Mouse (Mus musculus): ENCODE results near the gene Nobox. TPM values are rescaled to one million over a fixed set of nuclear protein-coding genes. Genes with fewer than 3 reads are reported as not detected.
A peak's percentile ranks its signal among the peaks of the same experiment; 100 is the strongest.

Gene Nobox
- polyA plus RNA-seq (2015; fragmentation: Nextera tagmentation; extraction: Ambion mirVana) = 0.06 TPM in 1 of 2 replicates, not detected in the other

DNA sequence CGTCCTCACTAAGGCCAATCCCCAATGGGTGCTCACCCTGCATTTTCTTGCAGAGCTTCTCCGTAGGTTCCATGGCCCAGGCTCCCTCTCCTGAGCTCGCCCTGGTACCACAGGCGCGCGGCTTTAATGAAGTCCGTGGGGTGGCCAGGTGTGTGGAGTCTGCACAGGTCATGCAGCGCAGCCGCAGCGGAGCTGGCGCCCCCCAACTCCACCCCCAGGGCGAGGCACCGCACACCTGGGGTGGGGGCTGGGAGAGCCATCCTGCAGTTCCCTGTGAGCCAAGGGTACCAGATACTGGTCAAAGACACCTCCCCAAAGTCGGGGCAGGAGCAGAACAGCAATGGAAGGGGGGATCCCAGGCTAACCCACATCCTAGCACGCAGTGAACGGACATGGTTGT is at the start of gene Nobox:
Nobox (minus strand) TSS at position 101 of the 400 bp plus-strand sequence.
- H3K27ac ChIP-seq = no peak within 1 kb of the TSS
- peak; percentile 35; the same call in 1 of the 2 replicates for ATAC-seq (ENCODE audit: insufficient read depth, low FRiP score, low read depth)

GRCm38 (mm10) chr6:43354562-43355241 is 45.3 kb upstream of the Nobox start:
- no peak for ATAC-seq (ENCODE audit: insufficient read depth, low FRiP score, low read depth)
- no peaks in the 10 kb centered on the region for H3K36me3 ChIP-seq
- WGBS = 73% methylated on average over 9 of the region's 9 CpGs
- no peaks in the 10 kb centered on the region for H3K9me3 ChIP-seq
- H3K4me1 ChIP-seq = no peaks in the 10 kb centered on the region
- no peak overlapping the region for H3K4me3 ChIP-seq (replicated peaks)
- no peak overlapping the region for H3K9ac ChIP-seq
- H3K27me3 ChIP-seq (replicated peaks) = no peaks in the 10 kb centered on the region
- H3K27ac ChIP-seq = no peak overlapping the region
- H3K4me2 ChIP-seq = no peak overlapping the region

More for the DNA sequence above, at the start of gene Nobox:
- Histone ChIP-seq H3K9me3 (no peaks in the 10 kb centered on the region), H3K36me3 (no peaks in the 10 kb centered on the region), H3K4me2 (no peak within 1 kb of the TSS), H3K4me1 (no peaks in the 10 kb centered on the region), H3K4me3 (replicated peaks) (no peak within 1 kb of the TSS), H3K27me3 (replicated peaks) (no peaks in the 10 kb centered on the region), H3K9ac (no peak within 1 kb of the TSS)
- WGBS = 69% methylated on average over 16 of the region's 16 CpGs

GRCm38 (mm10) chr6:43353446-43353845 is 44.1 kb upstream of the Nobox start:
- no peak overlapping the region for H3K4me2 ChIP-seq
- no peak overlapping the region for H3K27ac ChIP-seq
- H3K4me1 ChIP-seq = no peaks in the 10 kb centered on the region
- H3K9me3 ChIP-seq = no peaks in the 10 kb centered on the region
- no peak overlapping the region for H3K4me3 ChIP-seq (replicated peaks)
- no peaks in the 10 kb centered on the region for H3K36me3 ChIP-seq
- no peak for ATAC-seq (ENCODE audit: insufficient read depth, low FRiP score, low read depth)
- WGBS = 89% methylated on average over 4 of the region's 4 CpGs
- H3K9ac ChIP-seq = no peak overlapping the region
- no peaks in the 10 kb centered on the region for H3K27me3 ChIP-seq (replicated peaks)

GRCm38 (mm10) chr6:43349083-43349482 is 39.7 kb upstream of the Nobox start:
- Histone ChIP-seq H3K27me3 (replicated peaks) (no peaks in the 10 kb centered on the region), H3K36me3 (no peaks in the 10 kb centered on the region), H3K9ac (no peak overlapping the region), H3K4me3 (replicated peaks) (no peak overlapping the region), H3K9me3 (no peaks in the 10 kb centered on the region), H3K4me2 (no peak overlapping the region), H3K27ac (no peak overlapping the region), H3K4me1 (no peaks in the 10 kb centered on the region)
- no peak for ATAC-seq (ENCODE audit: insufficient read depth, low FRiP score, low read depth)
- 61% methylated on average over 4 of the region's 4 CpGs for WGBS

- 94% methylated on average over 1 of the region's 1 CpGs for WGBS
- H3K27me3 ChIP-seq (replicated peaks) = no peaks in the 10 kb centered on the region
- no peak overlapping the region for H3K27ac ChIP-seq
- no peaks in the 10 kb centered on the region for H3K36me3 ChIP-seq
- no peak overlapping the region for H3K4me3 ChIP-seq (replicated peaks)
- ATAC-seq (ENCODE audit: insufficient read depth, low FRiP score, low read depth) = no peak
- H3K9me3 ChIP-seq = no peaks in the 10 kb centered on the region
- no peak overlapping the region for H3K4me2 ChIP-seq
- no peak overlapping the region for H3K9ac ChIP-seq
- H3K4me1 ChIP-seq = no peaks in the 10 kb centered on the region
These were observed 38.3 kb upstream of the Nobox start for GRCm38 (mm10) chr6:43347637-43348036.

- no peaks in the 10 kb centered on the region for H3K27me3 ChIP-seq (replicated peaks)
- H3K9ac ChIP-seq = no peak overlapping the region
- WGBS = 67% methylated on average over 1 of the region's 1 CpGs
- no peaks in the 10 kb centered on the region for H3K4me1 ChIP-seq
- no peak for ATAC-seq (ENCODE audit: insufficient read depth, low FRiP score, low read depth)
- no peaks in the 10 kb centered on the region for H3K36me3 ChIP-seq
- H3K9me3 ChIP-seq = no peaks in the 10 kb centered on the region
- H3K4me3 ChIP-seq (replicated peaks) = no peak overlapping the region
- no peak overlapping the region for H3K4me2 ChIP-seq
- no peak overlapping the region for H3K27ac ChIP-seq
These were observed 33.7 kb upstream of the Nobox start for GRCm38 (mm10) chr6:43343006-43343405.

GRCm38 (mm10) chr6:43342386-43342785 is 33.0 kb upstream of the Nobox start:
- H3K9ac ChIP-seq = no peak overlapping the region
- H3K4me1 ChIP-seq = no peaks in the 10 kb centered on the region
- H3K27me3 ChIP-seq (replicated peaks) = no peaks in the 10 kb centered on the region
- H3K9me3 ChIP-seq = no peaks in the 10 kb centered on the region
- no peak overlapping the region for H3K4me2 ChIP-seq
- H3K36me3 ChIP-seq = no peaks in the 10 kb centered on the region
- no peak overlapping the region for H3K4me3 ChIP-seq (replicated peaks)
- H3K27ac ChIP-seq = no peak overlapping the region
- WGBS = 35% methylated on average over 2 of the region's 2 CpGs
- no peak for ATAC-seq (ENCODE audit: insufficient read depth, low FRiP score, low read depth)

DNA sequence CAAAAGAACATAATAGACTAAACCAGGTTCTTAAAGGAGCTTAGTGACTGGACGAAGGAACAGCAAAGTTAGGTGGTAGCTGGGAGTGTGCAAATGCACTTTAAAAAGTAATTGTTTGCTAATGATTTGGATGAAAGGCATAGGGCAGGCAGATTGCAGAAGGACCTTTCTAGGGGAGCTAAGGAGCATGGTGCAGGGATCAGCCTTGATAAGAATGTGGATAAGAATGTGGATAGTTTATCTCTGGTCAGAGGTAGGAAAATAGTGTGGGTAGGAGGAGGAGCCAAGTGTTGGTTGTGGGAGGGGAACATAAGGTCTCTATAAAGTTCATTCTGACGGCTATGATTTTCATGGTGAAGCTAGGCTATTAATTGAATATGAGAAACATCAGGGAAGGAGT is 29.4 kb upstream of the Nobox start:
- WGBS = 48% methylated on average over 2 of the region's 2 CpGs
- Histone ChIP-seq H3K27ac (no peak overlapping the region), H3K9me3 (no peaks in the 10 kb centered on the region), H3K4me1 (no peaks in the 10 kb centered on the region), H3K4me3 (replicated peaks) (no peak overlapping the region), H3K4me2 (no peak overlapping the region), H3K9ac (no peak overlapping the region), H3K36me3 (no peaks in the 10 kb centered on the region), H3K27me3 (replicated peaks) (no peaks in the 10 kb centered on the region)
- ATAC-seq (ENCODE audit: insufficient read depth, low FRiP score, low read depth) = peak; percentile 73

GRCm38 (mm10) chr6:43337491-43337961 is 28.2 kb upstream of the Nobox start:
- no peaks in the 10 kb centered on the region for H3K4me1 ChIP-seq
- H3K9ac ChIP-seq = no peak overlapping the region
- no peaks in the 10 kb centered on the region for H3K9me3 ChIP-seq
- H3K27ac ChIP-seq = no peak overlapping the region
- WGBS = 26% methylated on average over 10 of the region's 10 CpGs
- no peaks in the 10 kb centered on the region for H3K27me3 ChIP-seq (replicated peaks)
- H3K4me3 ChIP-seq (replicated peaks) = no peak overlapping the region
- ATAC-seq (ENCODE audit: insufficient read depth, low FRiP score, low read depth) = peak; percentile 92
- H3K36me3 ChIP-seq = no peaks in the 10 kb centered on the region
- H3K4me2 ChIP-seq = no peak overlapping the region

DNA sequence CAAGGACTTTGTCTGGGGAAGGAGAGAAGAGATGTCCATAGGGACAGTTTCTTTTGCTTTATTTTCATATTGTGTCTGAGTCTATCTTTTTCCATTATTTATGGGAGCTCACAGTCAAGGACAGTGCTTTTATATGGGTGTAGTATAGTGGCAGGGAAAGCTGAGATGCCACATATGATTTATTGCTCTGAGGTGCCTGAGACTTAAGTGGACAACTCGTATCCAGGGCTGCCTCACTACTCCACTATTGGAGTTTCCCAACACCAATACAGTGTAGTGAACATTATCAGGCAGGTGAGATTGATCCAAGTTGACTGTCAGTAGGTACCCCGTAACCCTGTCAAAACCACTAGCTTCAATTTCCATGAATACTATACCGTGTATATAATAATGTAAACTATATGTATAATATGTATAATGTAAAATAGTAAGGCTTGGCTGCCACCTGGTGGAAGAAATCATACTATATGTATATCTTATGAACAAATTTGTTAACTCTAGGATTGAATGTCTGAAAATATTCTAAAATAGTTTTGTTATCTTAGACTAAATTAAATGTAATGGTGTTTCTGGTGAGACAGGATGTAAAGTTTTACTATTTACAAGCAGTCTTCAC is 26.4 kb upstream of the Nobox start:
- ATAC-seq (ENCODE audit: insufficient read depth, low FRiP score, low read depth) = no peak
- 55% methylated on average over 3 of the region's 3 CpGs for WGBS

GRCm38 (mm10) chr6:43333479-43333878 is 24.1 kb upstream of the Nobox start:
- ATAC-seq (ENCODE audit: insufficient read depth, low FRiP score, low read depth) = no peak
- Histone ChIP-seq H3K9ac (no peak overlapping the region), H3K27ac (no peak overlapping the region), H3K4me1 (no peaks in the 10 kb centered on the region), H3K4me2 (no peak overlapping the region), H3K4me3 (replicated peaks) (no peak overlapping the region), H3K27me3 (replicated peaks) (no peaks in the 10 kb centered on the region), H3K36me3 (no peaks in the 10 kb centered on the region), H3K9me3 (no peaks in the 10 kb centered on the region)
- 70% methylated on average over 4 of the region's 4 CpGs for WGBS

More for the DNA sequence above, 26.4 kb upstream of the Nobox start:
- Histone ChIP-seq H3K27ac (no peak overlapping the region), H3K9me3 (no peaks in the 10 kb centered on the region), H3K4me1 (no peaks in the 10 kb centered on the region), H3K9ac (no peak overlapping the region), H3K27me3 (replicated peaks) (no peaks in the 10 kb centered on the region), H3K4me3 (replicated peaks) (no peak overlapping the region), H3K4me2 (no peak overlapping the region), H3K36me3 (no peaks in the 10 kb centered on the region)

GRCm38 (mm10) chr6:43312961-43313656 is 3.8 kb upstream of the Nobox start:
- H3K9ac ChIP-seq = no peak overlapping the region
- no peaks in the 10 kb centered on the region for H3K36me3 ChIP-seq
- 67% methylated on average over 8 of the region's 8 CpGs for WGBS
- H3K9me3 ChIP-seq = no peaks in the 10 kb centered on the region
- ATAC-seq (ENCODE audit: insufficient read depth, low FRiP score, low read depth) = no peak
- no peak overlapping the region for H3K27ac ChIP-seq
- no peaks in the 10 kb centered on the region for H3K4me1 ChIP-seq
- no peak overlapping the region for H3K4me3 ChIP-seq (replicated peaks)
- no peak overlapping the region for H3K4me2 ChIP-seq
- no peaks in the 10 kb centered on the region for H3K27me3 ChIP-seq (replicated peaks)

All from stomach, embryonic 15.5 days (tissue).